Comparison of ENCODE assay signal across 10 mouse cellular contexts in the genomic region with DNA sequence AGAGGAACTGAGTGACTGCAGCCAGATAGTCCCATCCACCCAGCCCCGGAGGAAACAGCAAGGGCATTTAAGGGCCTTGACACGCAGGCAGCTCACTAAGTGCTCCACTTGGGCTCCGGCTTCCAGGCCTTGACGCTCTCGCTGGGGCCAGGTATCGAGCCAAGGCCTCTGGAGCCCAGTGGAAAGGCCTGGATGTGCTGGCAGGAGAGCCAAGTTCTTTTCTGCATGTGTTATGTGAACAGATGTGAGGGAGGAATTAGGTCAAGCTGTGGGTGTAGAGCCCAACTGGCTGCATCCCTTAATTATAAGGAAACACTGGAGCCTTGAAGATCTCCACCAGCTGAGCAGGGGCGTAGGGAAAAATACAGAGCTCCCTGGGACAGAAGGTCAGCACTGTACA.
DNase-seq lines count a peak whose midpoint lies in the region; ATAC-seq and TF ChIP-seq lines count a peak whose summit lies in the region.
"Had no signal": no experiment of that assay in that cellular context is flagged by ENCODE, and none has a peak within 500 bp of the region (broad histone marks: within the 10 kb centered on the region; RNA-seq: fewer than 3 reads in every experiment).

No protein-coding gene starts in this region.

- H3K4me2 ChIP-seq in kidney, embryonic 16.5 days (replicated peaks; ENCODE audit: low read depth, low read length), result no peak overlapping the region
- H3K4me2 ChIP-seq: liver, embryonic 13.5 days had no signal

- no peak overlapping the region for H3K9ac ChIP-seq in kidney, embryonic 16.5 days (replicated peaks; ENCODE audit: low read length)
- H3K9ac ChIP-seq: liver, embryonic 13.5 days had no signal

- ATAC-seq in kidney, embryonic 16.5 days (ENCODE audit: low FRiP score, low TSS enrichment), result no peak

- H3K36me3 ChIP-seq in kidney, embryonic 16.5 days (ENCODE audit: insufficient read depth, low read length), result peaks cover 24% of the 10 kb centered on the region
- peaks cover 51% of the 10 kb centered on the region for H3K36me3 ChIP-seq in embryonic facial prominence, embryonic 10.5 days (replicated peaks)
- H3K36me3 ChIP-seq: liver, embryonic 13.5 days had no signal

- no peaks in the 10 kb centered on the region for H3K27me3 ChIP-seq in kidney, embryonic 16.5 days (ENCODE audit: insufficient read depth, low read length)
- no peaks in the 10 kb centered on the region for H3K27me3 ChIP-seq in embryonic facial prominence, embryonic 10.5 days (replicated peaks; ENCODE audit: low read depth, poor library complexity, severe bottlenecking)
- H3K27me3 ChIP-seq: liver, embryonic 13.5 days had no signal

- DNase-seq in cerebellum, adult 9-11 months, result peak; percentile 14
- DNase-seq in cerebellum, adult 18-20 months, result no peak
- peak; percentile 71 for DNase-seq in lung, postnatal 10 days
- no peak for DNase-seq in lung, adult 2 months
- peak; percentile 65 for DNase-seq in gastrocnemius, postnatal 10 days
- DNase-seq in lung, postnatal 25 days (ENCODE audit: low spot score), result peak; percentile 50
- DNase-seq in embryonic facial prominence, embryonic 10.5 days (ENCODE audit: low spot score), result no peak
- DNase-seq: cerebellum, adult 11 months; liver, embryonic 13.5 days had no signal

- no peaks in the 10 kb centered on the region for H3K9me3 ChIP-seq in kidney, embryonic 16.5 days (ENCODE audit: low read length)
- no peaks in the 10 kb centered on the region for H3K9me3 ChIP-seq in embryonic facial prominence, embryonic 10.5 days
- H3K9me3 ChIP-seq: liver, embryonic 13.5 days had no signal

- 59% methylated on average over 7 of the region's 7 CpGs for whole genome bisulfite sequencing in lung, adult 2 months
- 72% methylated on average over 7 of the region's 7 CpGs for WGBS in kidney, embryonic 16.5 days
- 91% methylated on average over 7 of the region's 7 CpGs for WGBS in embryonic facial prominence, embryonic 10.5 days

- no peak for TF ChIP-seq POLR2A in lung, adult 2 months (IDR thresholded peaks at IDR 0.05; ENCODE audit: borderline replicate concordance, extremely low read depth, low read depth, low read length)

- TF ChIP-seq CTCF in lung, adult 2 months (IDR thresholded peaks at IDR 0.05; ENCODE audit: insufficient read depth, low read length), result no peak

- no peak overlapping the region for H3K4me3 ChIP-seq in lung, adult 2 months (replicated peaks; ENCODE audit: extremely low read depth, low read depth, low read length)
- H3K4me3 ChIP-seq in kidney, embryonic 16.5 days (ENCODE audit: low read length), result no peak overlapping the region
- H3K4me3 ChIP-seq in embryonic facial prominence, embryonic 10.5 days, result no peak overlapping the region
- H3K4me3 ChIP-seq: liver, embryonic 13.5 days had no signal

- no peak overlapping the region for H3K27ac ChIP-seq in kidney, embryonic 16.5 days (ENCODE audit: low read length)
- no peak overlapping the region for H3K27ac ChIP-seq in embryonic facial prominence, embryonic 10.5 days (replicated peaks)
- H3K27ac ChIP-seq: liver, embryonic 13.5 days had no signal

- H3K4me1 ChIP-seq in lung, adult 2 months (ENCODE audit: control insufficient read depth, insufficient read depth, low read length), result peaks cover 6% of the 10 kb centered on the region
- H3K4me1 ChIP-seq in kidney, embryonic 16.5 days (ENCODE audit: insufficient read depth, low read length), result peaks cover 8% of the 10 kb centered on the region
- peaks cover 15% of the 10 kb centered on the region for H3K4me1 ChIP-seq in embryonic facial prominence, embryonic 10.5 days
- H3K4me1 ChIP-seq: liver, embryonic 13.5 days had no signal

Comparison
In these comparisons a context has a peak if more than half of its experiments do, and no peak if none do; other contexts are left out.
1. DNase-seq: peak in cerebellum, adult 9-11 months (single experiment), lung, postnatal 10 days (single experiment), gastrocnemius, postnatal 10 days (single experiment) and lung, postnatal 25 days (single experiment); none in cerebellum, adult 18-20 months (0 of 2), lung, adult 2 months (single experiment) and embryonic facial prominence, embryonic 10.5 days (single experiment).